Mouse (Mus musculus) MEL (cell line): ENCODE results near the gene Galnt17. TPM values are rescaled to one million over a fixed set of nuclear protein-coding genes. Genes with fewer than 3 reads are reported as not detected.

Experiments
- DNase-seq: peaks from one replicate; pipeline ENCODE4 v3.0.0; 2011; ENCODE audit warnings: low read depth, low spot score
- H3K27ac ChIP-seq: 2 replicates; pipeline ENCODE4 v1.5.1; 2012; ENCODE audit warnings: low read depth, mild to moderate bottlenecking, control low read depth, low read length, moderate library complexity; ENCODE audit not compliant: control insufficient read depth
- H3K27me3 ChIP-seq, 2 experiments: fragments of 150-350 bp in 1 of 2; sonication (generic) in 1 of 2; 2 replicates each; pipeline ENCODE4 v1.6.1; 2012; ENCODE audit warnings: low read length in 2 of 2, mild to moderate bottlenecking in 2 of 2, improper control_type of control experiment in 1 of 2, moderate library complexity in 1 of 2; ENCODE audit not compliant: insufficient read depth in 2 of 2, control insufficient read depth in 1 of 2
- H3K36me3 ChIP-seq, 2 experiments: 2 replicates each; pipeline ENCODE4 v1.6.1; 2012 to 2014; ENCODE audit warnings: low read length in 2 of 2, improper control_type of control experiment in 1 of 2, inconsistent platforms in 1 of 2, mild to moderate bottlenecking in 1 of 2; ENCODE audit not compliant: insufficient read depth in 2 of 2, control insufficient read depth in 1 of 2
- H3K4me1 ChIP-seq, 2 experiments: fragments of 150-350 bp in 1 of 2; sonication (generic) in 1 of 2; 2 replicates each; pipeline ENCODE4 v1.6.1; 2012; ENCODE audit warnings: low read length in 2 of 2, improper control_type of control experiment in 1 of 2, mild to moderate bottlenecking in 1 of 2; ENCODE audit not compliant: insufficient read depth in 2 of 2, control insufficient read depth in 1 of 2
- H3K4me3 ChIP-seq, 2 experiments: fragments of 150-350 bp in 1 of 2; sonication (generic) in 1 of 2; 2 replicates each; pipeline ENCODE4 v1.5.1; 2012; ENCODE audit warnings: low read depth in 2 of 2, low read length in 2 of 2, mild to moderate bottlenecking in 2 of 2, moderate library complexity in 2 of 2, control low read depth in 1 of 2, improper control_type of control experiment in 1 of 2; ENCODE audit not compliant: control insufficient read depth in 1 of 2, insufficient read depth in 1 of 2
- H3K79me2 ChIP-seq: 2 replicates; pipeline ENCODE4 v1.6.1; 2012; ENCODE audit warnings: mild to moderate bottlenecking, low read length, moderate library complexity; ENCODE audit not compliant: control insufficient read depth, poor library complexity, insufficient read depth
- H3K9ac ChIP-seq: 2 replicates; pipeline ENCODE4 v1.6.1; 2012; ENCODE audit warnings: low read depth, mild to moderate bottlenecking, control low read depth, low read length, moderate library complexity; ENCODE audit not compliant: control insufficient read depth, poor library complexity, severe bottlenecking
- H3K9me3 ChIP-seq: fragments of 150-350 bp; sonication (generic); replicated peaks from 2 replicates; pipeline ENCODE4 v1.6.1; 2012; ENCODE audit warnings: mild to moderate bottlenecking, low read length, improper control_type of control experiment, moderate library complexity; ENCODE audit not compliant: insufficient read depth
- CHD2 ChIP-seq: IDR thresholded peaks from 2 replicates; pipeline ENCODE4 v1.6.1; 2011; ENCODE audit warnings: low read length, improper control_type of control experiment
- CTCF ChIP-seq, 3 experiments: IDR thresholded peaks in 2 of 3; conservative IDR thresholded peaks in 1 of 3; 2 replicates each; pipeline ENCODE4 v1.5.1; 2011 to 2012; ENCODE audit warnings: low read length in 3 of 3, low read depth in 2 of 3, mild to moderate bottlenecking in 2 of 3, improper control_type of control experiment in 1 of 3, inconsistent platforms in 1 of 3, mixed read lengths in 1 of 3, moderate library complexity in 1 of 3; ENCODE audit not compliant: control insufficient read depth in 1 of 3, insufficient read depth in 1 of 3, poor library complexity in 1 of 3, severe bottlenecking in 1 of 3
- E2F4 ChIP-seq: IDR thresholded peaks from 2 replicates; pipeline ENCODE4 v1.6.1; 2011; ENCODE audit warnings: low read depth, low read length, improper control_type of control experiment, borderline replicate concordance
- EP300 ChIP-seq, 2 experiments: IDR thresholded peaks; 2 replicates each; pipeline ENCODE4 v1.6.1; 2011; ENCODE audit warnings: improper control_type of control experiment in 2 of 2, low read length in 2 of 2, low read depth in 1 of 2, mild to moderate bottlenecking in 1 of 2
- ETS1 ChIP-seq: IDR thresholded peaks from 2 replicates; pipeline ENCODE4 v1.6.1; 2012; ENCODE audit warnings: low read depth, mild to moderate bottlenecking, inconsistent platforms, low read length, improper control_type of control experiment, moderate library complexity
- GABPA ChIP-seq: IDR thresholded peaks from 2 replicates; pipeline ENCODE4 v1.6.1; 2012; ENCODE audit warnings: low read depth, mild to moderate bottlenecking, inconsistent platforms, low read length, improper control_type of control experiment, moderate library complexity
- MAFK ChIP-seq: IDR thresholded peaks from 2 replicates; pipeline ENCODE4 v1.6.1; 2011; ENCODE audit warnings: low read depth, mild to moderate bottlenecking, low read length, improper control_type of control experiment, borderline replicate concordance
- MAX ChIP-seq: IDR thresholded peaks from 2 replicates; pipeline ENCODE4 v1.6.1; 2011; ENCODE audit warnings: low read length, improper control_type of control experiment
- MAZ ChIP-seq: IDR thresholded peaks from 2 replicates; pipeline ENCODE4 v1.6.1; 2012; ENCODE audit warnings: low read depth, mild to moderate bottlenecking, inconsistent platforms, low read length, improper control_type of control experiment
- MYB ChIP-seq: IDR thresholded peaks from 2 replicates; pipeline ENCODE4 v1.6.1; 2011; ENCODE audit warnings: mild to moderate bottlenecking, low read depth, low read length, improper control_type of control experiment
- MYC ChIP-seq: IDR thresholded peaks from 2 replicates; pipeline ENCODE4 v1.6.1; 2011; ENCODE audit warnings: low read depth, mild to moderate bottlenecking, low read length, improper control_type of control experiment, moderate library complexity
- RAD21 ChIP-seq: IDR thresholded peaks from 2 replicates; pipeline ENCODE4 v1.6.1; 2011; ENCODE audit warnings: mild to moderate bottlenecking, low read depth, low read length, improper control_type of control experiment
- TCF12 ChIP-seq: IDR thresholded peaks from 2 replicates; pipeline ENCODE4 v1.6.1; 2014; ENCODE audit warnings: low read depth, mild to moderate bottlenecking, inconsistent platforms, low read length, improper control_type of control experiment, moderate library complexity
- ZC3H11A ChIP-seq: IDR thresholded peaks from 2 replicates; pipeline ENCODE4 v1.6.1; 2012; ENCODE audit warnings: low read depth, mild to moderate bottlenecking, inconsistent platforms, low read length, improper control_type of control experiment
- ZKSCAN1 ChIP-seq: IDR thresholded peaks from 2 replicates; pipeline ENCODE4 v1.6.1; 2012; ENCODE audit warnings: low read depth, mild to moderate bottlenecking, inconsistent platforms, low read length, improper control_type of control experiment, moderate library complexity
- ZNF384 ChIP-seq: IDR thresholded peaks from 2 replicates; pipeline ENCODE4 v1.6.1; 2012; ENCODE audit warnings: low read depth, mild to moderate bottlenecking, inconsistent platforms, low read length, improper control_type of control experiment
- polyA plus RNA-seq, 2 experiments: library from polyadenylated mRNA; stranded (reverse) in 1 of 2; unstranded in 1 of 2; fragments of >175 nt in 1 of 2; fragments of >200 nt in 1 of 2; gene quantifications; 2 replicates each; pipeline versions ENCODE4 v1.2.1 to v1.2.4; 2012; ENCODE audit warnings: low replicate concordance in 2 of 2, low read depth in 1 of 2; ENCODE audit not compliant: insufficient read length in 2 of 2, insufficient read depth in 1 of 2, missing spikeins in 1 of 2
- total RNA-seq: library from RNA; depleted of rRNA; stranded (reverse); fragments of 300-350 nt; gene quantifications from 2 replicates; pipeline ENCODE4 v1.2.3, GENCODE M21; 2012

The Galnt17 gene
- total and polyA plus RNA-seq, 3 experiments: not detected

DNA sequence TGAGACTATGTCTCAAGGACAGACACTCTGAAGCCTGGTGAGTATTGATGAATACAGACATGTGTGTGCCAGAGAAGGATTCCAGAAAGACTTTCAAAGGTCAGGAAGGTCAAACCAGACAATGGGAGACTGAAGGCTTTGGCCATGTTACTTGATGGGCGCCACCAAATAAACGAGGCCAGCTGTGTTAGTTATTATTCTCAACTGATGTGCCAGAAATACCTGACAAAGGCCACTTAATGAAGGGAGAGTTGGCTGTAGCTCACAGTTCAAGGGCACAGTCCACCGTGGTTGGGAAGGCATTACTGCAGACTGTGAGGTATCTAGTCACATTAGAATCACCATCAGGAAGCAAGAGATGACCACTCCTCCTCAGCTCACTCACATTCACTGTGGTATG, 96.7 kb downstream of the Galnt17 start:
- no peaks in the 10 kb centered on the region for H3K36me3 ChIP-seq
- no peaks in the 10 kb centered on the region for H3K9me3 ChIP-seq
- no peak overlapping the region for H3K27ac ChIP-seq
- H3K4me3 ChIP-seq: no peak overlapping the region
- H3K4me1 ChIP-seq: no peaks in the 10 kb centered on the region
- H3K9ac ChIP-seq: no peak overlapping the region
- H3K27me3 ChIP-seq: no peaks in the 10 kb centered on the region
- H3K79me2 ChIP-seq: no peaks in the 10 kb centered on the region
- DNase-seq: no peak
- TF ChIP-seq MAZ (no peak), ZNF384 (no peak), EP300 (IDR thresholded peaks at IDR 0.05; ENCODE audit: low read depth in 1 of 2, low read length in 2 of 2) (no peak), GABPA (no peak), MAX (no peak), MYC (no peak), ETS1 (no peak), CTCF (IDR thresholded peaks at IDR 0.05 in 2 of 3, conservative IDR thresholded peaks at IDR 0.05 in 1 of 3; ENCODE audit: control insufficient read depth in 1 of 3, insufficient read depth in 1 of 3, low read depth in 2 of 3, low read length in 3 of 3, poor library complexity in 1 of 3, severe bottlenecking in 1 of 3) (no peak), TCF12 (no peak), E2F4 (no peak)
- TF ChIP-seq, all 39 proteins: peak for 0

DNA sequence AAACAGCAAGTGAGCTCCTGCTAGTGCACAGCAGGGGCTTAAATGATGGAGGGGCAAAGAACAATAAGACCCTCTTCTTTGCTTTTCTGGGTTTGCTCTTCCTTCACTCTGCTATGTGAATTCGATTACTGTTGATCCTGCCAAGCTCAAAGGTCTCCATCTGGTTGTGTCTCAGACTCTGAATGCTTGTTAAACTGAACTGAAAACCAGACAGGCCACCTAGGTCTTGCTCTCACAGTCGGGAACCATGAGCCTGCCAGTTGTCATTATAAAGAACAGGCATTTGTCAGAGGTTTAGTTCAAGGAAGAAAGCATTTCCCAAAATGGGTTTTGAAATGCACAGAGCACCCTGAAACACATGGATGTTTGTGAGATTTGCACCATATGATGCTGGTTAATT, 107.2 kb downstream of the Galnt17 start:
- Histone ChIP-seq H3K27ac (no peak overlapping the region), H3K4me1 (no peaks in the 10 kb centered on the region)
- no peak for DNase-seq
- no peak for TF ChIP-seq GABPA
- no peak for TF ChIP-seq EP300 (IDR thresholded peaks at IDR 0.05; ENCODE audit: low read depth in 1 of 2, low read length in 2 of 2)
- TF ChIP-seq ZNF384: no peak
- TF ChIP-seq CHD2: no peak
- no peak for TF ChIP-seq MAZ
- TF ChIP-seq MAFK: no peak
- TF ChIP-seq RAD21: no peak
- TF ChIP-seq ZC3H11A: no peak
- TF ChIP-seq MYB: no peak
- TF ChIP-seq, all 39 proteins: peak for 0
- H3K4me3 ChIP-seq: no peak overlapping the region
- no peak overlapping the region for H3K9ac ChIP-seq
- no peaks in the 10 kb centered on the region for H3K36me3 ChIP-seq
- no peaks in the 10 kb centered on the region for H3K27me3 ChIP-seq
- H3K79me2 ChIP-seq: no peaks in the 10 kb centered on the region
- H3K9me3 ChIP-seq: no peaks in the 10 kb centered on the region

DNA sequence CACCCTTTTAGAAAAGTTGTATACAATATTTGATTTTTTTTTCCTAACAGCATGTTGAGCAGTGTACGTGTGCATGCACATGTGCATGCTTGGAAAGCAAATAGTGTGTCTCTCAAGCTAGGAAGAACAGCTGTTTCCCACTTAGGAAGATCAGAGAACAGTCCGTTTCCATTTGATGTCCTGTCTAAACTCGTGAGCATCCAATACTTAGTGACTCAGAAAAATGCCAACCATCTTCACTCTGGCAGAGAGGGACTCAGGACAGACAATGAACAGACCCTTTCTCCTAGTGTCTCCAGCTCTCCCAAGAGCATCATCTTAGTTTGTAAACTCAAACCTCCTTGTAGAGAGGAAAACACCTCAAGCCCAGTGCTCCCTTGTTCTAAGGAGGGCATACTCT, 116.0 kb downstream of the Galnt17 start:
- no peaks in the 10 kb centered on the region for H3K9me3 ChIP-seq
- no peaks in the 10 kb centered on the region for H3K79me2 ChIP-seq

More for the DNA sequence above, 116.0 kb downstream of the Galnt17 start:
- Histone ChIP-seq H3K9ac (no peak overlapping the region), H3K27me3 (no peaks in the 10 kb centered on the region), H3K4me3 (no peak overlapping the region)
- TF ChIP-seq CHD2 (no peak), MAX (no peak), ZKSCAN1 (no peak)
- TF ChIP-seq, all 39 proteins: peak for 0
- Histone ChIP-seq H3K4me1 (no peaks in the 10 kb centered on the region), H3K27ac (no peak overlapping the region), H3K36me3 (no peaks in the 10 kb centered on the region)
- DNase-seq: no peak
